Mouse (Mus musculus): ENCODE measurements around the gene Lct. TPM values are rescaled to one million over a fixed set of nuclear protein-coding genes. Genes with fewer than 3 reads are reported as not detected.

The Lct gene
- 0.21 and 0.25 TPM in 2 replicates for polyA plus RNA-seq (2012; rRNA removed)

- no peak for DNase-seq (ENCODE audit: low read depth)
- TF ChIP-seq POLR2A (IDR thresholded peaks at IDR 0.05; ENCODE audit: borderline replicate concordance, extremely low read depth, insufficient read depth, insufficient read length, poor library complexity, severe bottlenecking) (no peak), CTCF (IDR thresholded peaks at IDR 0.05; ENCODE audit: borderline replicate concordance, extremely low read depth, insufficient read depth, insufficient read length) (no peak)
Observed at GRCm38 (mm10) chr1:128328218-128328617, at the start of gene Lct. TSS of gene Lct (minus strand) at chr1:128328318.

DNA sequence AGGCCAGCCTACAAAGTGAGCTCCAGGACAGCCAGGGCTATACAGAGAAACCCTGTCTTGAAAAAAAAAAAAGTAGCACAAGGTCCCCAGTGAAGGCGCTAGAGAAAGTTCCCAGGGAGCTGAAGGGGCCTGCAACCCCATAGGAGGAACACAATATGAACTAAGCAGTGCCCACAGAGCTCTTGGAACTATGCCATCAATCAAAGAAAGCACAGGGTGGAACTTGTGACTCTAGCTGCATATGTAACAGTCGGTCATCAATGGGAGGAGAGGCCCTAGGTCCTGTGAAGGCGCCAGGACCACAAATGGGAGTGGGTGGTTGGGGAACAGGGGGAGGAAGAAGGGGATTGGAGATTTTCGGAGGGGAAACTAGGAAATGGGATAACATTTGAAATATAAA, 48.7 kb upstream of the Lct start:
- peak; percentile 67 for DNase-seq (ENCODE audit: low read depth)
- TF ChIP-seq CTCF (IDR thresholded peaks at IDR 0.05; ENCODE audit: borderline replicate concordance, extremely low read depth, insufficient read depth, insufficient read length) = no peak
- no peak for TF ChIP-seq POLR2A (IDR thresholded peaks at IDR 0.05; ENCODE audit: borderline replicate concordance, extremely low read depth, insufficient read depth, insufficient read length, poor library complexity, severe bottlenecking)

- peak; percentile 68 for DNase-seq (ENCODE audit: low read depth)
Observed at GRCm38 (mm10) chr1:128372143-128372860, 44.2 kb upstream of the Lct start.

DNA sequence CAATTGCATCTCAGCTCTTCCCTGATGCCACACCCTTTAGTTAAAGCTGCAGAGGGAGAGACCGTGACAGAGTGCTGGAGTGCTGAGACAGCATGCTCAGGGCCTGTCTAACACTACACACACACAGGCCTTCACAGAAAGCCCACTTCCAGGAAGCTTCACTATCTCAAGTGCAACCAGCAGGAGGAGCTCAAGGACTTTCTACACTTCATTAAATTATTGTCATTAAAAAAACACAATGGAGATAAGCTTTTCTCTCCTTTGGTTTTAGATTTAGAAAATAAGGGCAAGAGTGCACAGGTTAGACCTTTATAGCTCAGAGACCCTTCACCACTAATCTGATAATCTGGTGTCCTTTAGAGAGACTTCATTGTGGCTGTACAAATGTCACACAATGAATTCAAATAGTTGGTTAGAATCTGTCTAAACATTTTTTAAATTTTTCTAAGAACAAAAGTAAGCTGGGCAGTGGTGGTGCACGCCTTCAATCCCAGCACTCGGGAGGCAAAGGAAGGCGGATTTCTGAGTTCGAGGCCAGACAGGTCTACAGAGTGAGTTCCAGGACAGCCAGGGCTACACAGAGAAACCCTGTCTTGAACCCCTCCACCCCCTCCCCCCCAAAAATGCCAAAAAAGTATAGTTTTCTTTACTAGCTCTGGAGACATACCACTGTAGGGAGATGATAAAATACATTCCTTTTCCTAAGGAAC, 40.8 kb upstream of the Lct start:
- peak; percentile 82 for DNase-seq (ENCODE audit: low read depth)
- TF ChIP-seq POLR2A (IDR thresholded peaks at IDR 0.05; ENCODE audit: borderline replicate concordance, extremely low read depth, insufficient read depth, insufficient read length, poor library complexity, severe bottlenecking) = no peak
- peak; percentile 66; the same call in 1 of the 2 replicates for TF ChIP-seq CTCF (IDR thresholded peaks at IDR 0.05; ENCODE audit: borderline replicate concordance, extremely low read depth, insufficient read depth, insufficient read length)

More at GRCm38 (mm10) chr1:128372143-128372860, 44.2 kb upstream of the Lct start:
- TF ChIP-seq POLR2A (IDR thresholded peaks at IDR 0.05; ENCODE audit: borderline replicate concordance, extremely low read depth, insufficient read depth, insufficient read length, poor library complexity, severe bottlenecking) = no peak
- peak; percentile 22; the same call in 1 of the 2 replicates for TF ChIP-seq CTCF (IDR thresholded peaks at IDR 0.05; ENCODE audit: borderline replicate concordance, extremely low read depth, insufficient read depth, insufficient read length)

DNA sequence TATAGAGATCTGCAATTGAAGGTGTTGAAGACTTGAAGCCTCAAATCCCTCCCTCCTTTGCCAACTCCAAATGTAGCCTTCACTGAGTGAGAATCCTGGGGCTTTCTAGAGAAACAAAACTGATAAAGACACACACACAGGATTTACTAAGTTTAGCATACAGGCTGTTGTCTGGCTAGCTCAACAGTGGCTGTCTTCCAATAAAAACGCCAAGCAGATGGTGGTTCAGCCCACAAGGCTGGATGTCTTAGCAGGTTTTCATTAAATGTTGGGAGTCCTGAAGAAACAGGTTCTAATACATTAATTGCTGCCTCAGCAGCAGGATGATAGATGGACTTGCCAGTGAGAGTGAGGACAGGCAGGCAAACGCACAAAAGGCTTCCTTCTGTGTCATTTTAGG, 32.5 kb upstream of the Lct start:
- peak; percentile 78 for DNase-seq (ENCODE audit: low read depth)
- TF ChIP-seq CTCF (IDR thresholded peaks at IDR 0.05; ENCODE audit: borderline replicate concordance, extremely low read depth, insufficient read depth, insufficient read length) = no peak
- no peak for TF ChIP-seq POLR2A (IDR thresholded peaks at IDR 0.05; ENCODE audit: borderline replicate concordance, extremely low read depth, insufficient read depth, insufficient read length, poor library complexity, severe bottlenecking)

DNA sequence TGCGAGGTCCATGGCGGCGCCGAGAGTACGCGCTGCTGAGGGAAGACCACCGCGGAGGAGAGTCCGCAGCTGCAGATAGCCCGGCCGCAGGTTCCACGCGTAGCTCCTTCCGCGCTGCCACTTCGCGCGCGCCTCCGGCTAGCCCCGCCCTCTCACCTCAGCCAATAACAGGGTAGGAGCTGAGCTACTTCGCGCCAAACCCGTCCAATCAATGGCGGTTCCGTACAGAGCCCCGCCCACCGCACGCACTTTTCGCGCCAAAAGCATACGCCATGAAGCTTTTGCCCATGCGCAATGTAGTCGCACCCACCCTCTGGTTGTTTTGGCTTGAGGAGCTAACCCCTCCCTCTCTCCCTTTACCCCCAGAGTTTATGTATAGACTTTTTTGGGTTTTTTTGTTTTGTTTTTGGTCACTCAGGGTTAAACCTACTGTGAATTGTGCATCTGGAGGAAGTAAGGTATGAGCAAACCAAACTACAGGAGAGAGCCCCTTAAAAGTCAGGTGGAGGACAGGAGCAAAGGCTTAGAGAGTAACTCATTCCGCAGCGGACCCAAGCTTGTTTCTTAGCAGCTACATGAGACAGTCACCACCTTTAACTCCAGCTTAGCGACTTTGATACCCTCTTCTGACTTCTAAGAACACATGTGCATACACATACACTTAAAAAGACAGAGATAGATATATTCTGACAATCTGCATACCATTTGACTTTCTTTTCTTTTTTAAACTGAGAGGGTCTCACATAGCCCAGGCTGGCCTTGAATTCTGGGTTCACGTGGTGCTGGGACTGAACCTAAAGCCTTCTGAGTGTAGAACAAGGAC, 31.6 kb upstream of the Lct start, which contains the start of gene Mcm6:
Gene Mcm6 (minus strand): TSS at position 111 of the 823 bp plus-strand sequence.
- peak; percentile 98 for DNase-seq (ENCODE audit: low read depth)
- TF ChIP-seq POLR2A (IDR thresholded peaks at IDR 0.05; ENCODE audit: borderline replicate concordance, extremely low read depth, insufficient read depth, insufficient read length, poor library complexity, severe bottlenecking) (peak; percentile 49; the same call in 1 of the 2 replicates), CTCF (IDR thresholded peaks at IDR 0.05; ENCODE audit: borderline replicate concordance, extremely low read depth, insufficient read depth, insufficient read length) (no peak)

GRCm38 (mm10) chr1:128358916-128359553, 30.9 kb upstream of the Lct start:
- no peak for TF ChIP-seq POLR2A (IDR thresholded peaks at IDR 0.05; ENCODE audit: borderline replicate concordance, extremely low read depth, insufficient read depth, insufficient read length, poor library complexity, severe bottlenecking)
- no peak for TF ChIP-seq CTCF (IDR thresholded peaks at IDR 0.05; ENCODE audit: borderline replicate concordance, extremely low read depth, insufficient read depth, insufficient read length)
- peak; percentile 79 for DNase-seq (ENCODE audit: low read depth)

DNA sequence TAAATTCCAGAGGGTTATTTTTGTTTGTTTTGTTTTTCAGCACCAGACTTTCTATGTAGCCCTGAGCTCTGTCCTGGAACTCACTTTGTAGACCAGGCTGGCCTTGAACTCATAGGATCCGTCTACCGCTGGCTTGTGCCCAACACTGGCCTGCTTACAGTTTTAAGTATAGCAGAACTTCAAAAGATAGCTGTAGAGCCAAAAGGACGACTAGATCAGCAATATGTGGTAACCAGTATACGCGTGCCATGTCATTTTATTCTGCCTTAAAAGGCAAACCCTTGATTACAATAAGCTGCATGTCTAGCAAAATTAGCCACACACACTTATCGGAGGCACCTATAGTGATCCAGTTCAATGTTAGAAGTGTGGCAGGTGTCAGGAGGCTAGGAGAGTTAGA, 30.2 kb upstream of the Lct start:
- TF ChIP-seq CTCF (IDR thresholded peaks at IDR 0.05; ENCODE audit: borderline replicate concordance, extremely low read depth, insufficient read depth, insufficient read length) = no peak
- TF ChIP-seq POLR2A (IDR thresholded peaks at IDR 0.05; ENCODE audit: borderline replicate concordance, extremely low read depth, insufficient read depth, insufficient read length, poor library complexity, severe bottlenecking) = no peak

DNA sequence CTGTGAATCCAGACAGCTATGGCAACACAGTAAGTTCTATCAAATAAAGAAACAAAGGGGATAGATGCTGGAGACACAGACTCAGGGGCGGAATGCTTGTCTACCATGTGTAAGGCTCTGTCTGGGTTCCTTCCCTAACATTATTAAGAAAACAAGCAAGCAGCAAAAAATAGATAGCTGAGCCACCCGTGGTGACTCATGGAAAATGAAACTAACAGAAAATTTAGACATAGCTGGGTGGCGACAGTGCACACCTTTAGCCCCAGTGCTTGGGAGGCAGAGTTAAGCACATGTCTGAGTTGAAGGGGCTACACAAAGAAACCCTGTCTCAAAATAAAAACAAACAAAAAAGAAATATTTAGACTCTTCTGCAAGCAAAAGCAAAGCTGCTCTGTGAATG, 29.3 kb upstream of the Lct start:
- TF ChIP-seq CTCF (IDR thresholded peaks at IDR 0.05; ENCODE audit: borderline replicate concordance, extremely low read depth, insufficient read depth, insufficient read length) (no peak), POLR2A (IDR thresholded peaks at IDR 0.05; ENCODE audit: borderline replicate concordance, extremely low read depth, insufficient read depth, insufficient read length, poor library complexity, severe bottlenecking) (no peak)
- peak; percentile 18 for DNase-seq (ENCODE audit: low read depth)

More for the DNA sequence above, 30.2 kb upstream of the Lct start:
- peak; percentile 5 for DNase-seq (ENCODE audit: low read depth)

DNA sequence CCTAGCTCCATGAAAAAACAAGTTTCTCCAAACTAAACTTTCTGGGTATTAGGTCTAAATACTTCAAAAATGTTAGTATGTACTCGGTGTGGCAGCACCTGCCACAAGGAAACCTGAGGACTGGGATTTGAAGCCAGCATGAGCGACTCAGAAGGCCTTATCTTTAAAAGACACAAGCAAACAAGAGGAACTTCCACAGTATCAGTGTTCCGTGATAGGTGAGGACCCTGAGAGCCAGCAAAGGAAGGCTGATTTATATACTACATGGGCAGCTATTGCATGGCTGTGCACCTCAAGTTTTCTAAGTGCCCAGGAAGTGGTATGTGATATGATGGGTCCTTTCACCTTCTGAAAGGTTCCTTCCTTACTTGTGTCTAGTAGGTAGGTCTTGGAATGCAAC, 25.0 kb upstream of the Lct start:
- TF ChIP-seq POLR2A (IDR thresholded peaks at IDR 0.05; ENCODE audit: borderline replicate concordance, extremely low read depth, insufficient read depth, insufficient read length, poor library complexity, severe bottlenecking) = no peak
- TF ChIP-seq CTCF (IDR thresholded peaks at IDR 0.05; ENCODE audit: borderline replicate concordance, extremely low read depth, insufficient read depth, insufficient read length) = no peak

More for the DNA sequence above, 25.0 kb upstream of the Lct start:
- no peak for DNase-seq (ENCODE audit: low read depth)

All from brain, embryonic 14.5 days (tissue).